Mouse (Mus musculus) liver (tissue): ENCODE data around the gene Gm49384.
A peak's percentile ranks its signal among the peaks of the same experiment; 100 is the strongest.

Source experiments
- DNase-seq: peaks from one replicate; pipeline ENCODE4 v3.0.0-alpha.2; 2020; ENCODE audit warnings: mixed read lengths

Gene Gm49384

GRCm38 (mm10) chr12:69204052-69204833, at the start of gene Gm49384:
Gene Gm49384 (minus strand): TSS chr12:69204267.
- no peak for DNase-seq

GRCm38 (mm10) chr12:69253806-69254205, 49.7 kb upstream of the Gm49384 start:
- no peak for DNase-seq

GRCm38 (mm10) chr12:69250756-69251155, 46.7 kb upstream of the Gm49384 start:
- no peak for DNase-seq

GRCm38 (mm10) chr12:69249766-69250165, 45.7 kb upstream of the Gm49384 start:
- DNase-seq: no peak

GRCm38 (mm10) chr12:69241771-69242431, 37.8 kb upstream of the Gm49384 start:
- peak; percentile 69 for DNase-seq

GRCm38 (mm10) chr12:69241405-69241770, 37.3 kb upstream of the Gm49384 start:
- no peak for DNase-seq

- DNase-seq: no peak
These were observed 36.8 kb upstream of the Gm49384 start, which contains the start of gene Klhdc1 for GRCm38 (mm10) chr12:69240876-69241275. Gene Klhdc1 (plus strand): TSS chr12:69241176.

GRCm38 (mm10) chr12:69238284-69238683, 34.2 kb upstream of the Gm49384 start:
- DNase-seq: no peak

- no peak for DNase-seq
These were observed 31.7 kb upstream of the Gm49384 start for GRCm38 (mm10) chr12:69235782-69236181.

GRCm38 (mm10) chr12:69229251-69229650, 25.2 kb upstream of the Gm49384 start:
- peak; percentile 66 for DNase-seq

GRCm38 (mm10) chr12:69227776-69228466, 23.9 kb upstream of the Gm49384 start, which contains the start of gene Pole2:
Gene Pole2 (minus strand): TSS chr12:69228195.
- peak; percentile 91 for DNase-seq

- DNase-seq: no peak
These were observed 16.7 kb upstream of the Gm49384 start for GRCm38 (mm10) chr12:69220613-69221277.

- no peak for DNase-seq
These were observed 12.5 kb upstream of the Gm49384 start for GRCm38 (mm10) chr12:69216587-69216986.

GRCm38 (mm10) chr12:69215000-69215785, 11.1 kb upstream of the Gm49384 start:
- DNase-seq: no peak

- DNase-seq: no peak
These were observed 10.3 kb upstream of the Gm49384 start for GRCm38 (mm10) chr12:69214393-69214792.

GRCm38 (mm10) chr12:69213186-69213777, 9.2 kb upstream of the Gm49384 start:
- DNase-seq: no peak

GRCm38 (mm10) chr12:69211057-69211456, 7.0 kb upstream of the Gm49384 start:
- DNase-seq: no peak

- DNase-seq: no peak
These were observed 6.3 kb upstream of the Gm49384 start for GRCm38 (mm10) chr12:69210056-69210979.

GRCm38 (mm10) chr12:69208520-69208919, 4.5 kb upstream of the Gm49384 start:
- DNase-seq: no peak

GRCm38 (mm10) chr12:69207926-69208325, 3.9 kb upstream of the Gm49384 start:
- DNase-seq: no peak

- DNase-seq: no peak
These were observed 3.3 kb upstream of the Gm49384 start for GRCm38 (mm10) chr12:69207396-69207795.
